Mouse (Mus musculus): ENCODE measurements around the gene Jdp2. TPM values are rescaled to one million over a fixed set of nuclear protein-coding genes. Genes with fewer than 3 reads are reported as not detected.
A peak's percentile ranks its signal among the peaks of the same experiment; 100 is the strongest.

Jdp2 gene
- polyA plus RNA-seq, 1 experiment from 2014 or later = 0.15 TPM

- peak overlapping the region; percentile 44; the same call in 1 of the 2 replicates for H3K27ac ChIP-seq (replicated peaks)
- H3K4me3 ChIP-seq = no peak overlapping the region
- WGBS = 52% methylated on average over 15 of the region's 15 CpGs
- H3K9me3 ChIP-seq = no peaks in the 10 kb centered on the region
- peaks cover 25% of the 10 kb centered on the region for H3K4me1 ChIP-seq
- no peaks in the 10 kb centered on the region for H3K27me3 ChIP-seq (replicated peaks; ENCODE audit: low read depth, poor library complexity, severe bottlenecking)
- DNase-seq (ENCODE audit: low spot score) = peak; percentile 34
- H3K36me3 ChIP-seq (replicated peaks) = no peaks in the 10 kb centered on the region
Measured at GRCm38 (mm10) chr12:85581261-85582066, 17.4 kb upstream of the Jdp2 start.

DNA sequence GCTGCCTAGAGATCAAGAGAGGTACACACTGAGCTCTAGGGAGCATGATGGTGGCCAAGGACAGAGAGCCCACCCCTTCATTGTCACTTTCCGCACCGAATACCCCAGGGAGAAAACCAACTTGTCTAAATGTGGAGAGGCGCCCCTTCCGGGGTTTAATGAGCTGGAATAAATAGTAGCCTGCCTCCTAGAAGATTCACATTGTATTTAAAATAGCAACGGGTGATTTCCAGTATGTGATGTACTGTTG is 16.8 kb upstream of the Jdp2 start:
- H3K36me3 ChIP-seq (replicated peaks) = no peaks in the 10 kb centered on the region
- no peaks in the 10 kb centered on the region for H3K27me3 ChIP-seq (replicated peaks; ENCODE audit: low read depth, poor library complexity, severe bottlenecking)
- H3K9me3 ChIP-seq = no peaks in the 10 kb centered on the region
- peaks cover 25% of the 10 kb centered on the region for H3K4me1 ChIP-seq
- 85% methylated on average over 5 of the region's 5 CpGs for WGBS
- no peak overlapping the region; the same call in 1 of the 2 replicates for H3K27ac ChIP-seq (replicated peaks)
- DNase-seq (ENCODE audit: low spot score) = no peak
- no peak overlapping the region for H3K4me3 ChIP-seq

DNA sequence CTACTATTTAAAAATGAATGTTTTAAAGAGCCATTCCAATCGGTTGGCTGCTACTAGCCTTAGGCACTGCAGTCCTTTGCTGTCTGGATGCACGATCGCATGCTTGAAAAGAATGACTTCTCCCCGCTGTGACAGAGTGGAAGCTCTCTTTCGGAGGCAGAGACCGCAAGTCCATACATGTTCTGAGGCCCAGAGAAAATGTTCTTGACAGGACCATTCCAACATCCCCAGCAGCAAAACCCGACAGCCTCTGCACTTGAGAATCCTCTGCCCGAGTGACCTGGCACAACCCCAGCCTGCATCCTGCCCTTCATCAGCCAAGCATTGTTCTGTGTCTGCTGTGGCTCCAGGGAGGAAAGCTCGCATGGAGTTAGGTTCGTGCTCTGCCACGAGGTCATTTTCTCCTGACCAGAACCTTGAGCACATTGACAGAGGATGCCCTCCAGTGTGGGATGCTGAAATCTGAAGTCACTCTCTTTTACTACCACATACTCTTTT is 13.0 kb upstream of the Jdp2 start:
- Histone ChIP-seq H3K9me3 (no peaks in the 10 kb centered on the region), H3K27ac (replicated peaks) (no peak overlapping the region), H3K27me3 (replicated peaks; ENCODE audit: low read depth, poor library complexity, severe bottlenecking) (no peaks in the 10 kb centered on the region), H3K4me3 (no peak overlapping the region), H3K4me1 (peaks cover 39% of the 10 kb centered on the region), H3K36me3 (replicated peaks) (no peaks in the 10 kb centered on the region)
- WGBS = 59% methylated on average over 11 of the region's 11 CpGs
- peak; percentile 24 for DNase-seq (ENCODE audit: low spot score)

GRCm38 (mm10) chr12:85589870-85590382 is 8.9 kb upstream of the Jdp2 start:
- Histone ChIP-seq H3K27me3 (replicated peaks; ENCODE audit: low read depth, poor library complexity, severe bottlenecking) (no peaks in the 10 kb centered on the region), H3K36me3 (replicated peaks) (no peaks in the 10 kb centered on the region), H3K4me3 (no peak overlapping the region), H3K9me3 (no peaks in the 10 kb centered on the region), H3K4me1 (peaks cover 17% of the 10 kb centered on the region), H3K27ac (replicated peaks) (no peak overlapping the region)
- WGBS = 51% methylated on average over 5 of the region's 5 CpGs
- DNase-seq (ENCODE audit: low spot score) = peak; percentile 34

DNA sequence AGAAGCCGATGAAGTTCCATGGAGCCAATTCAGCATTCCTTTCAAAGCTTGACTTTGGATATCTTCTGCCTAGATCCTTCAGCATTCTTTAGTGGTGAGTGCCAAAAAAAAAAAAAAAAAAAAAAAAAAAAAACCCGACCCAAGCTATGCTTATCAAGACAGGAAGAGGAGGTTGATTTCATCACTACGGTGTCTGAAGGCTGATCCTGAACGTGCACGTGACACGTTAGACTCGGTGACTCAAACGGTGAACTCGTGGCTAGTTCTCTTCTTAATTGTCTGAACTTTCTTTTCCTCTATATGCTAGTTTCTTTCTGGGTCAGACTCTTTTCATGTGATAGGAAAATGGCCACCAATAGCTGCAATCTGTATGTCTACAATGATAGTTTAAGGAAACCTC is 5.9 kb upstream of the Jdp2 start:
- Histone ChIP-seq H3K4me3 (no peak overlapping the region), H3K27ac (replicated peaks) (no peak overlapping the region), H3K36me3 (replicated peaks) (no peaks in the 10 kb centered on the region), H3K9me3 (no peaks in the 10 kb centered on the region), H3K4me1 (peaks cover 17% of the 10 kb centered on the region), H3K27me3 (replicated peaks; ENCODE audit: low read depth, poor library complexity, severe bottlenecking) (peaks cover 26% of the 10 kb centered on the region)
- WGBS = 90% methylated on average over 9 of the region's 9 CpGs
- DNase-seq (ENCODE audit: low spot score) = no peak

DNA sequence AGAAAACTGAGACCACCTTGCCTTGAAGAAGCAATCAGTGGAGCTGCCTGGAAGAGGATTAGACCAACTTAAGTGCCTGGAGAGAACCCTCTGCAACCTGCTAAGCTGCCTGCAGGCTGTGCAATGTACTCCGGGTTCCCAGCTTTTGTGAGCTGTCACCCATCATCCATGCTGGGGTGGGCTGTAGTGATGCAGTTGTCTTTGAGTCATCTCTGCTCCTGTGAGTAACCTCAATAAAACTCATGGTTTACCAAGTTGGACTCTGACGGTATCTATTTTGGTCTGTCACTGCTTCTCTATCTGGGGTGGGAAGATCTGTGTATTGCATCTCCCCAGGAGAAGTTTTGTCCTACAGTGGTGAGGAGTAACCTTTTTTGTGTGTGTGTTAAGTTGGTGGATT is 4.4 kb upstream of the Jdp2 start:
- Histone ChIP-seq H3K9me3 (no peaks in the 10 kb centered on the region), H3K4me1 (peaks cover 24% of the 10 kb centered on the region), H3K36me3 (replicated peaks) (no peaks in the 10 kb centered on the region), H3K27ac (replicated peaks) (no peak overlapping the region), H3K27me3 (replicated peaks; ENCODE audit: low read depth, poor library complexity, severe bottlenecking) (peaks cover 32% of the 10 kb centered on the region), H3K4me3 (no peak overlapping the region)
- DNase-seq (ENCODE audit: low spot score) = no peak
- WGBS = 97% methylated on average over 2 of the region's 2 CpGs

DNA sequence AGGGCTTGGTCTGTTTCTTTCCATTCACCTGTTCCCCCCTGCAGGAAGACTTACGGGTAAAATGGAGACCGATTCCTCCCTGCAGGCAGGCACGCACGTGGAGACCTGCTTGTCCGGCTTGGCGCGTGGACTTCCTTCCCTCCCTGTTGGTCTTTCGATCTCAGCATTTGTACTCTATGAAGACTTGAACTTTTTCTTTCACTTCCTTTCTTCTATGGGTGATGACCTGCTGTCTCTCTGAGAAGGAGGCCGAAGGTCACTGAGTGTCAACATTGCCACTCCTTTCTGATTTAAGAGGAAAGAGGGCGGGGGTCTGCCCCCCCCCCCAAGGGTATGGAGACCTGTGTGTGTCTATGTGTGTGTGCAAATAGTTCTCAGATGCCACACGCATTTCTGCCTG is 774 bp upstream of the Jdp2 start:
- no peak for DNase-seq (ENCODE audit: low spot score)
- Histone ChIP-seq H3K4me3 (peak overlapping the region; percentile 82), H3K36me3 (replicated peaks) (no peaks in the 10 kb centered on the region), H3K27me3 (replicated peaks; ENCODE audit: low read depth, poor library complexity, severe bottlenecking) (peaks cover 61% of the 10 kb centered on the region), H3K4me1 (peaks cover 31% of the 10 kb centered on the region), H3K27ac (replicated peaks) (no peak overlapping the region), H3K9me3 (no peaks in the 10 kb centered on the region)
- WGBS = 39% methylated on average over 11 of the region's 11 CpGs

- peak; percentile 63 for DNase-seq (ENCODE audit: low spot score)
- peaks cover 61% of the 10 kb centered on the region for H3K27me3 ChIP-seq (replicated peaks; ENCODE audit: low read depth, poor library complexity, severe bottlenecking)
- H3K4me1 ChIP-seq = peaks cover 38% of the 10 kb centered on the region
- no peaks in the 10 kb centered on the region for H3K9me3 ChIP-seq
- WGBS = under 1% methylated on average over 49 of the region's 49 CpGs
- H3K4me3 ChIP-seq = peak overlapping the region; percentile 82
- H3K27ac ChIP-seq (replicated peaks) = peak overlapping the region; percentile 87
- no peaks in the 10 kb centered on the region for H3K36me3 ChIP-seq (replicated peaks)
Measured at GRCm38 (mm10) chr12:85599478-85600152, 788 bp downstream of the Jdp2 start.

DNA sequence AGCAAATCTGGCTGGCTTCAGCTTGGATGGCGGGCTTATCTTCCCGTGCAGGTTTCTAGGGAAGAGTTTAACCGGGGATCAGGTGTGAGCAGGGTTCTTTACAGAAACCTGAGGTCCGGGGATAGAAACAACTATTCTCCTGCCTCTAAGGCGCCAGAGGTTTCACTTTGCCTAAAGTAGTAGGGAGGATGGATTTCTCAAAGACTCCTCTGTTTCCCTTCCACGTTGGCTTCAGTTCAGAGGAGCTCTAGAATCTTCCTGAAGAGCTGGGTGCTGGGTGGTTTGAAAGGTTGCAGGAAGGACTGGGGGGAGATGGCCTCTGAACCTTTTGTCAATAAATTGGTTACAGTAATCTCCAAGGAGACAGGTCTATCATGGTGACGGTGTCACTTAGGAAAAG is 1.8 kb downstream of the Jdp2 start:
- no peak for DNase-seq (ENCODE audit: low spot score)
- Histone ChIP-seq H3K9me3 (no peaks in the 10 kb centered on the region), H3K27me3 (replicated peaks; ENCODE audit: low read depth, poor library complexity, severe bottlenecking) (peaks cover 54% of the 10 kb centered on the region), H3K4me3 (peak overlapping the region; percentile 82), H3K27ac (replicated peaks) (no peak overlapping the region), H3K4me1 (peaks cover 44% of the 10 kb centered on the region), H3K36me3 (replicated peaks) (no peaks in the 10 kb centered on the region)
- 41% methylated on average over 7 of the region's 7 CpGs for WGBS

- Histone ChIP-seq H3K4me1 (peaks cover 44% of the 10 kb centered on the region), H3K4me3 (no peak overlapping the region), H3K27me3 (replicated peaks; ENCODE audit: low read depth, poor library complexity, severe bottlenecking) (peaks cover 49% of the 10 kb centered on the region), H3K36me3 (replicated peaks) (no peaks in the 10 kb centered on the region), H3K27ac (replicated peaks) (no peak overlapping the region), H3K9me3 (no peaks in the 10 kb centered on the region)
- WGBS = 85% methylated on average over 6 of the region's 6 CpGs
- no peak for DNase-seq (ENCODE audit: low spot score)
Measured at GRCm38 (mm10) chr12:85601531-85601930, 2.7 kb downstream of the Jdp2 start.

- Histone ChIP-seq H3K9me3 (no peaks in the 10 kb centered on the region), H3K4me1 (peaks cover 44% of the 10 kb centered on the region), H3K27ac (replicated peaks) (no peak overlapping the region), H3K36me3 (replicated peaks) (no peaks in the 10 kb centered on the region), H3K27me3 (replicated peaks; ENCODE audit: low read depth, poor library complexity, severe bottlenecking) (peaks cover 43% of the 10 kb centered on the region), H3K4me3 (no peak overlapping the region)
- 82% methylated on average over 2 of the region's 2 CpGs for WGBS
- DNase-seq (ENCODE audit: low spot score) = no peak
Measured at GRCm38 (mm10) chr12:85602153-85602552, 3.3 kb downstream of the Jdp2 start.

- H3K27ac ChIP-seq (replicated peaks) = no peak overlapping the region
- peaks cover 45% of the 10 kb centered on the region for H3K4me1 ChIP-seq
- H3K4me3 ChIP-seq = no peak overlapping the region
- peaks cover 37% of the 10 kb centered on the region for H3K27me3 ChIP-seq (replicated peaks; ENCODE audit: low read depth, poor library complexity, severe bottlenecking)
- H3K9me3 ChIP-seq = no peaks in the 10 kb centered on the region
- 77% methylated on average over 12 of the region's 12 CpGs for WGBS
- DNase-seq (ENCODE audit: low spot score) = no peak
- no peaks in the 10 kb centered on the region for H3K36me3 ChIP-seq (replicated peaks)
Measured at GRCm38 (mm10) chr12:85602811-85603210, 4.0 kb downstream of the Jdp2 start.

- 86% methylated on average over 9 of the region's 9 CpGs for WGBS
- H3K27me3 ChIP-seq (replicated peaks; ENCODE audit: low read depth, poor library complexity, severe bottlenecking) = peaks cover 28% of the 10 kb centered on the region
- no peak for DNase-seq (ENCODE audit: low spot score)
- no peak overlapping the region for H3K27ac ChIP-seq (replicated peaks)
- H3K4me1 ChIP-seq = peaks cover 38% of the 10 kb centered on the region
- H3K36me3 ChIP-seq (replicated peaks) = peaks cover under 1% of the 10 kb centered on the region; the same call in 1 of the 2 replicates
- H3K4me3 ChIP-seq = no peak overlapping the region
- no peaks in the 10 kb centered on the region for H3K9me3 ChIP-seq
Measured at GRCm38 (mm10) chr12:85603767-85604166, 4.9 kb downstream of the Jdp2 start.
